Mouse (Mus musculus) hindbrain, embryonic 11.5 days (tissue): Measurements from ENCODE around the gene Akap6. TPM values are rescaled to one million over a fixed set of nuclear protein-coding genes. Genes with fewer than 3 reads are reported as not detected.
A peak's percentile ranks its signal among the peaks of the same experiment; 100 is the strongest.

Source experiments
- ATAC-seq: fragments of 200-750 bp; cut with Nextera tagmentation; 2 replicates; pipeline ENCODE4 v1.8.0; 2017; ENCODE audit warnings: mild to moderate bottlenecking, moderate TSS enrichment, moderate library complexity; ENCODE audit not compliant: low FRiP score
- DNase-seq: peaks from one replicate; pipeline ENCODE4 v3.0.0-alpha.2; 2015; ENCODE audit warnings: low spot score
- H3K27ac ChIP-seq: fragments of 300-500 bp; sonication (generic); 2 replicates; pipeline ENCODE4 v1.5.1; 2014; ENCODE audit warnings: mild to moderate bottlenecking, low read depth, low read length
- H3K27me3 ChIP-seq: fragments of 300-500 bp; sonication (generic); 2 replicates; pipeline ENCODE4 v1.6.1; 2014; ENCODE audit warnings: mild to moderate bottlenecking, low read length, moderate library complexity, mixed read lengths; ENCODE audit not compliant: control insufficient read depth, insufficient read depth
- H3K36me3 ChIP-seq: fragments of 300-500 bp; sonication (generic); 2 replicates; pipeline ENCODE4 v1.6.1; 2014; ENCODE audit warnings: mild to moderate bottlenecking, low read length, moderate library complexity, mixed read lengths; ENCODE audit not compliant: control insufficient read depth, insufficient read depth
- H3K4me1 ChIP-seq: fragments of 300-500 bp; sonication (generic); replicated peaks from 2 replicates; pipeline ENCODE4 v1.6.1; 2014; ENCODE audit warnings: low read length, mixed read lengths; ENCODE audit not compliant: control insufficient read depth, insufficient read depth
- H3K4me2 ChIP-seq: fragments of 300-500 bp; sonication (generic); replicated peaks from 2 replicates; pipeline ENCODE4 v1.6.1; 2014; ENCODE audit warnings: mild to moderate bottlenecking, low read depth, low read length
- H3K4me3 ChIP-seq: fragments of 300-500 bp; sonication (generic); 2 replicates; pipeline ENCODE4 v1.5.1; 2014; ENCODE audit warnings: low read depth, low read length
- H3K9ac ChIP-seq: fragments of 300-500 bp; sonication (generic); 2 replicates; pipeline ENCODE4 v1.6.1; 2014; ENCODE audit warnings: low read depth, low read length
- H3K9me3 ChIP-seq: fragments of 300-500 bp; sonication (generic); 2 replicates; pipeline ENCODE4 v1.6.1; 2016; ENCODE audit warnings: low read length; ENCODE audit not compliant: control insufficient read depth
- WGBS: fragments of 180-500 bp; shearing (Covaris S2); extraction: QIAGEN DNeasy Blood & Tissue Kit; methylation state at CpG from one replicate; pipeline ENCODE4 v1.1.7; 2014; 5-methylcytosine and 5-hydroxymethylcytosine counted together
- polyA plus RNA-seq: library from polyadenylated mRNA; unstranded; fragments of >200 nt; fragmentation: Nextera tagmentation; extraction: Ambion mirVana; gene quantifications from 2 replicates; pipeline ENCODE4 v1.2.1, GENCODE M21; 2014

Akap6 gene
- polyA plus RNA-seq, 1 experiment from 2014 or later: 35.7 TPM

- ATAC-seq (no peak), DNase-seq (no peak)
- H3K4me2 ChIP-seq: no peak overlapping the region
- no peaks in the 10 kb centered on the region for H3K9me3 ChIP-seq
- WGBS: 20% methylated on average over 4 of the region's 4 CpGs
- no peak overlapping the region for H3K9ac ChIP-seq
- no peaks in the 10 kb centered on the region for H3K27me3 ChIP-seq
- no peak overlapping the region for H3K4me3 ChIP-seq
- H3K27ac ChIP-seq: no peak overlapping the region
- H3K4me1 ChIP-seq: no peaks in the 10 kb centered on the region
- no peaks in the 10 kb centered on the region for H3K36me3 ChIP-seq
Observed at GRCm38 (mm10) chr12:52757881-52758280, 58.7 kb downstream of the Akap6 start.

DNA sequence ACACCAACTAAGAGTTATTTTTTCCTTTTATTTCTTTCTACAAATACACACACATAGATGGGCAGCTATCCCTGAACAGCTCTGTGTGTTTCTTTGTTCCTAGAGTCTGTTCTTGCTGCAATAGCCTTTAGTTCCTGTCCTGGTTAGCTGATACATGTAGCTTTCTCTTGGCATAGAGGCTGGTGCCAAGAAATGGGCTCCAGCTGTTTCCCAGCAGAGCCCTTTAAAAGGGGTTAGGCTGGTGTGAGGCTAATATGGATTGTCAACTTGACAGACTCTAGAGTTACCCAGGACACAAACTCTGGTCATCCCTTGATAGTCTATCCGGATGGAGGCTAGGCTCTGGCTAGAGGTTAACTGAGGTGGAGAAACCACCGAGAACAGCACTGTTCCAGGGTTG, 64.9 kb downstream of the Akap6 start:
- DNase-seq (no peak), ATAC-seq (no peak)
- Histone ChIP-seq H3K9me3 (no peaks in the 10 kb centered on the region), H3K27ac (no peak overlapping the region), H3K9ac (no peak overlapping the region), H3K36me3 (no peaks in the 10 kb centered on the region), H3K4me2 (no peak overlapping the region), H3K4me3 (no peak overlapping the region), H3K4me1 (no peaks in the 10 kb centered on the region), H3K27me3 (no peaks in the 10 kb centered on the region)
- WGBS: 80% methylated on average over 2 of the region's 2 CpGs

DNA sequence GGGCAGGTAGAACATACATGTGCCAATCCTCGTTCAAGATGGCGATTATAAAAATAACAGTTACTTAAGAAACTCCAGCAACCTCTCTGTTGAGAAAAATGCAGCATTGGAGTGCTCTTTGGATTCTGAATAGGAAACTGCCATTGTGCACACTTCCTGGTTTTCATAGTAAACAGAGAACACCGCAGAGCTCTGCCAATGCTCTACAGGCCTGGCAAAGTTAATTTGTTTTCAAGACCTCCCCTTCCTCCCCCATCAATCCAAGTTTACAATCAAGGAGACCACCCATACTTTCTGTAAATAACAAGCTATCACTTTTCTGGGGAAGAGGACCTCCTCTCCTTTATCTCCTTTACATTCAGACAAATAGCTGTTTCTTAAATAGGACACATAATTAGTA, 65.6 kb downstream of the Akap6 start:
- no peaks in the 10 kb centered on the region for H3K27me3 ChIP-seq
- H3K4me2 ChIP-seq: no peak overlapping the region
- H3K4me3 ChIP-seq: no peak overlapping the region
- no peak overlapping the region for H3K9ac ChIP-seq
- DNase-seq (no peak), ATAC-seq (no peak)
- no peaks in the 10 kb centered on the region for H3K9me3 ChIP-seq
- no peaks in the 10 kb centered on the region for H3K4me1 ChIP-seq
- H3K36me3 ChIP-seq: no peaks in the 10 kb centered on the region
- no peak overlapping the region for H3K27ac ChIP-seq
- WGBS: 79% methylated on average over 3 of the region's 3 CpGs

GRCm38 (mm10) chr12:52769561-52769960, 70.4 kb downstream of the Akap6 start:
- Histone ChIP-seq H3K4me1 (peaks cover 11% of the 10 kb centered on the region), H3K36me3 (no peaks in the 10 kb centered on the region), H3K9ac (no peak overlapping the region), H3K9me3 (no peaks in the 10 kb centered on the region), H3K27ac (no peak overlapping the region), H3K27me3 (no peaks in the 10 kb centered on the region), H3K4me2 (no peak overlapping the region), H3K4me3 (no peak overlapping the region)
- peak; percentile 67; the same call in 1 of the 2 replicates for ATAC-seq
- 27% methylated on average over 3 of the region's 3 CpGs for WGBS
- no peak for DNase-seq

- Histone ChIP-seq H3K4me1 (peaks cover 12% of the 10 kb centered on the region), H3K36me3 (no peaks in the 10 kb centered on the region), H3K9me3 (no peaks in the 10 kb centered on the region), H3K27ac (peak overlapping the region; percentile 63), H3K4me3 (no peak overlapping the region), H3K27me3 (no peaks in the 10 kb centered on the region), H3K9ac (no peak overlapping the region), H3K4me2 (no peak overlapping the region)
- ATAC-seq: no peak
- no peak for DNase-seq
- WGBS: 62% methylated on average over 7 of the region's 7 CpGs
Observed at GRCm38 (mm10) chr12:52771931-52772330, 72.7 kb downstream of the Akap6 start.

- ATAC-seq (no peak), DNase-seq (no peak)
- 43% methylated on average over 11 of the region's 11 CpGs for WGBS
- Histone ChIP-seq H3K4me1 (peaks cover 12% of the 10 kb centered on the region), H3K9me3 (no peaks in the 10 kb centered on the region), H3K27ac (no peak overlapping the region), H3K9ac (no peak overlapping the region), H3K27me3 (no peaks in the 10 kb centered on the region), H3K4me2 (no peak overlapping the region), H3K36me3 (no peaks in the 10 kb centered on the region), H3K4me3 (no peak overlapping the region)
Observed at GRCm38 (mm10) chr12:52772494-52773280, 73.5 kb downstream of the Akap6 start.

DNA sequence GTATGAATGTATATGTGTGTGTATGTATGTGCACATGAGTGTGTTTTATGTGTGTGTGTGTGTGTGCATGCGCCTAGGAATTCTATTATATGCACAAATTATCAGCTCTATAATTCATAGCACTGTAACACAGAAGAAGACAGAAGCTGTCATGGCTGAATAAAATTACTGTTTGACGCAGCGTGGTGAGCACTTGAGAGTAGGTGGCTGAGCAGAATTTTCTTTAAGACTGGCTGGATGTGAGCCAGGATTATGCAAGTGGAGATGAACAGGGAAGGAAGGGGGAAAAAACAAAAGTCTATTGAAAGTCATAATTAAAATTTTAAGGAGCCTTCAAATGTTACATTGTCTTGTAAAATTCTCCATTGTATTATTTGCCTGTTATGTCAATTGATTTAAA, 74.7 kb downstream of the Akap6 start:
- Histone ChIP-seq H3K27ac (no peak overlapping the region), H3K4me1 (peaks cover 12% of the 10 kb centered on the region), H3K36me3 (no peaks in the 10 kb centered on the region), H3K27me3 (no peaks in the 10 kb centered on the region), H3K4me2 (no peak overlapping the region), H3K9ac (no peak overlapping the region), H3K4me3 (no peak overlapping the region), H3K9me3 (no peaks in the 10 kb centered on the region)
- no peak for ATAC-seq
- 65% methylated on average over 3 of the region's 3 CpGs for WGBS
- DNase-seq: no peak

DNA sequence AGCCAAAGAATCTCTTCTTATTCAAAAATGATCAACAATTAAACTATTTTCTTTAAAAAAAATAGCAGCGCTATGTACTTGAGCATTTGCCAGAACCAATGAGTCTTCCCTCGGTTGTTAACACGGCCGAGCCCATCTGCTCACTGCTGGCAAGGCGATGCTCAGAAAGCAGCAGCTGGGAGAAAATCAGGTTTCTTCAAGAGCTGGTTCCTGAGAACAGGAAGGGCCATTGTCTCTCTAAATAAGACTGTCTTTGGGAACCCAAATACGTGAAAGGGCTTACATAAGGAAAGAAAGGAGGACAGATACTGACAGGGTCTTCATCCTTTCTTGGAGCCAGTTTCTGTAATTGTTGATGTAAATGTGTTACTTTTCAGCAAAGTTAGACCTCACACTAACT, 75.2 kb downstream of the Akap6 start:
- peak overlapping the region; percentile 58; the same call in 1 of the 2 replicates for H3K27ac ChIP-seq
- H3K4me2 ChIP-seq: no peak overlapping the region
- 13% methylated on average over 6 of the region's 6 CpGs for WGBS
- no peaks in the 10 kb centered on the region for H3K36me3 ChIP-seq
- peaks cover 12% of the 10 kb centered on the region for H3K4me1 ChIP-seq
- no peaks in the 10 kb centered on the region for H3K27me3 ChIP-seq
- H3K4me3 ChIP-seq: no peak overlapping the region
- no peaks in the 10 kb centered on the region for H3K9me3 ChIP-seq
- ATAC-seq (peak; percentile 47; the same call in 1 of the 2 replicates), DNase-seq (peak; percentile 49)
- no peak overlapping the region for H3K9ac ChIP-seq

DNA sequence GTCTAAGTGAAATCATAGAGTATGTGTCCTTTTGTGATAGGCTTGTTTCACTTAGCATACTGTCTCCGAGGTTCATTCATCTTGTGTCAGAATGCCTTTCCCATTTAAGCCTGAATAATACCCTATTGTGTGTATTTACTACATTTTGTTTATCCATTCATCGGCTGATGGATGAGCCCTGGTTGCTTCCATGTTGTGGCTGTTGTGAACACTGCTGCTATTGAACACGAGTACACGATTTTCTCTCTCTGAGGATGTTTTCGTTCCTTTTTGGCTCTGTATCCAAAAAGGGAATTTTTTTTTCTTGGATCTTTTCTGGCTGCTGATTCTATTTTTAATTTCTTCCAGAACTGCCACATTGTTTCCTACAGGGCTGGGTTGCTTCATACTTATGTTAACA, 81.0 kb downstream of the Akap6 start:
- Histone ChIP-seq H3K27ac (no peak overlapping the region), H3K9me3 (no peaks in the 10 kb centered on the region), H3K9ac (no peak overlapping the region), H3K36me3 (no peaks in the 10 kb centered on the region), H3K4me2 (no peak overlapping the region), H3K4me1 (no peaks in the 10 kb centered on the region; the same call in 1 of the 2 replicates), H3K4me3 (no peak overlapping the region), H3K27me3 (no peaks in the 10 kb centered on the region)
- 38% methylated on average over 5 of the region's 5 CpGs for WGBS
- ATAC-seq: no peak
- peak; percentile 42 for DNase-seq
